In the genomic region with DNA sequence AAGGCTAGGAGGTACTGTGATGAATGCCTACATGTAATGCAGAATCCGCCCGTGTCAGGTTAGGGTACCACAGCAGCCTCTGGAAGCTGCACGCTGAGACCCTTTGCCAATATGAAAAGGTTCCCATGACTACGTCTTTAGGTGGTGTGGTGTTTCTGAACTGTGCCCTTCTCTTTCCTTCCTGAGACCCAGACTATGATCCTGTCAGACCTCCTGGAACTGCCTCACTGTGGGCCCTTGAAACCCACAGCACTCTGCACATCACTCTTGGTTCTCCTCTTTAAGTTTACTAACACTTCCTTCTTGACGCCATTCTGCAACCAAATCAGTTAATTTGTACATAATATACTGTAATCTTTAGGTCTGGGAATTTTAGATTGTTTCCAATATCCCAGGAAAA, we compare ENCODE assay signal across 24 mouse cellular contexts. TPM values are rescaled to one million over a fixed set of nuclear protein-coding genes. Genes with fewer than 3 reads are reported as not detected.
"Had no signal": no experiment of that assay in that cellular context is flagged by ENCODE, and none has a peak within 500 bp of the region (broad histone marks: within the 10 kb centered on the region; RNA-seq: fewer than 3 reads in every experiment).

No protein-coding gene starts in this region.

- H3K27me3 ChIP-seq: limb, embryonic 13.5 days; liver, embryonic 12.5 days; liver, embryonic 15.5 days; lung, embryonic 15.5 days had no signal

- DNase-seq: kidney, adult 18-20 months; kidney, adult 9 months; kidney, postnatal 25 days; layer of hippocampus, adult 9-11 months; liver; lung, adult 18-20 months; lung, postnatal 10 days; lung, postnatal 36 days; midbrain, embryonic 14.5 days; thymus, adult 18-20 months; thymus, postnatal 36 days had no signal

- H3K4me1 ChIP-seq: limb, embryonic 10.5 days; limb, embryonic 13.5 days; liver, embryonic 12.5 days; liver, embryonic 15.5 days; lung, embryonic 15.5 days had no signal

- ATAC-seq: liver, embryonic 12.5 days had no signal

- H3K36me3 ChIP-seq: limb, embryonic 10.5 days; limb, embryonic 13.5 days; lung, embryonic 15.5 days had no signal

- H3K9me3 ChIP-seq: limb, embryonic 10.5 days; limb, embryonic 13.5 days; liver, embryonic 12.5 days; liver, embryonic 15.5 days; lung, embryonic 15.5 days had no signal

- H3K27ac ChIP-seq: layer of hippocampus, adult 2 months; limb, embryonic 10.5 days; limb, embryonic 13.5 days; liver, embryonic 12.5 days; liver, embryonic 15.5 days; lung, embryonic 15.5 days had no signal

- H3K4me3 ChIP-seq: layer of hippocampus, adult 2 months; limb, embryonic 10.5 days; limb, embryonic 13.5 days; liver, embryonic 12.5 days; liver, embryonic 15.5 days; lung, embryonic 15.5 days had no signal

- H3K9ac ChIP-seq: limb, embryonic 13.5 days; liver, embryonic 12.5 days; liver, embryonic 15.5 days; lung, embryonic 15.5 days had no signal

RNA-seq across cellular contexts. Expression of gene Gm1123, which starts 46.2 kb away (rescaled TPM):
- total RNA-seq: left cerebral cortex, adult 18-20 months; left cerebral cortex, postnatal 25 days; midbrain, postnatal 0 days had no signal
- polyA plus RNA-seq: limb, embryonic 10.5 days; limb, embryonic 13.5 days; liver, embryonic 12.5 days; lung, embryonic 15.5 days; midbrain, embryonic 14.5 days; neural tube, embryonic 11.5 days; neural tube, embryonic 14.5 days; testis, adult 2 months; urinary bladder, adult 2 months had no signal
